Mouse (Mus musculus) Patski (cell line): ENCODE results near the gene Zkscan17. TPM values are rescaled to one million over a fixed set of nuclear protein-coding genes. Genes with fewer than 3 reads are reported as not detected.

Source experiments
- ATAC-seq: fragments of 100-300 bp; one replicate; pipeline ENCODE4 v1.8.0; 2021
- CTCF ChIA-PET: fragments of 350-600 bp; sonication (Branson Sonifier 250); formaldehyde crosslinking; loops from one replicate; lab custom pipeline; 2022; ENCODE audit warnings: inconsistent platforms; lab: Charles Lee
- POLR2A ChIA-PET: fragments of 350-600 bp; sonication (Branson Sonifier 250); formaldehyde crosslinking; loops from one replicate; lab custom pipeline; 2022; ENCODE audit warnings: antibody characterized with exemption, inconsistent platforms; lab: Charles Lee
- DNase-seq: peaks from one replicate; pipeline ENCODE4 v3.0.0-alpha.2; 2011; ENCODE audit warnings: low read depth, low spot score
- H3K27me3 ChIP-seq: fragments of 371-371 bp; one replicate; pipeline ENCODE4 v1.5.1; 2021
- CTCF ChIP-seq: fragments of 100-300 bp; IDR thresholded peaks from one replicate; pipeline ENCODE4 v1.5.1; 2021
- in situ Hi-C: fragments of 300-500 bp; cut with MboI; formaldehyde crosslinking; loops from 3 replicates; pipeline ENCODE4 v1.11.1; 2018; ENCODE audit warnings: low pct_unique_long_range_greater_than_20kb, mixed read lengths
- polyA plus RNA-seq: library from polyadenylated mRNA; unstranded; gene quantifications from one replicate; pipeline ENCODE4 v1.2.3, GENCODE M21; 2021

Gene Zkscan17
- polyA plus RNA-seq, 1 experiment from 2014 or later = 32.4 TPM

- no peak for TF ChIP-seq CTCF
- no peaks in the 10 kb centered on the region for H3K27me3 ChIP-seq
- in situ Hi-C loops = no loop called here
- peak; percentile 17 for ATAC-seq
- no peak for DNase-seq
- CTCF ChIA-PET = no interaction called here
- POLR2A ChIA-PET = interaction anchor here (0.6 kb wide), 1 partner anchor 34 kb away, joined by 4 read pairs; no protein-coding TSS in a partner anchor
Measured at GRCm38 (mm10) chr11:59505351-59505838, 21.2 kb downstream of the Zkscan17 start.

GRCm38 (mm10) chr11:59501978-59502700, 24.4 kb downstream of the Zkscan17 start:
- ATAC-seq (no peak), DNase-seq (no peak)
- ChIA-PET POLR2A (no interaction called here), CTCF (interaction anchor here (0.9 kb wide), 1 partner anchor 16 kb away, joined by 3 read pairs; no protein-coding TSS in a partner anchor)
- no peaks in the 10 kb centered on the region for H3K27me3 ChIP-seq
- in situ Hi-C loops = no loop called here
- TF ChIP-seq CTCF = no peak

- no peak for TF ChIP-seq CTCF
- ChIA-PET CTCF (interaction anchor here (1.3 kb wide), 1 partner anchor 14 kb away, joined by 3 read pairs; no protein-coding TSS in a partner anchor), POLR2A (no interaction called here)
- DNase-seq (no peak), ATAC-seq (no peak)
- no peaks in the 10 kb centered on the region for H3K27me3 ChIP-seq
- in situ Hi-C loops = no loop called here
Measured at GRCm38 (mm10) chr11:59497747-59498146, 28.8 kb downstream of the Zkscan17 start.

- ATAC-seq (no peak), DNase-seq (no peak)
- ChIA-PET POLR2A (no interaction called here), CTCF (interaction anchor here (0.8 to 1.3 kb wide), 2 partner anchors 13 kb away, joined by 3 read pairs; no protein-coding TSS in a partner anchor)
- no peak for TF ChIP-seq CTCF
- H3K27me3 ChIP-seq = no peaks in the 10 kb centered on the region
- in situ Hi-C loops = no loop called here
Measured at GRCm38 (mm10) chr11:59496672-59497310, 29.8 kb downstream of the Zkscan17 start.

- ChIA-PET POLR2A (interaction anchor here (0.8 kb wide), 1 partner anchor 14 kb away, joined by 3 read pairs; no protein-coding TSS in a partner anchor), CTCF (interaction anchor here (1.2 to 1.6 kb wide), 3 partner anchors 17 to 189 kb away, joined by 3 to 5 read pairs (median 4); no protein-coding TSS in a partner anchor)
- no peak for DNase-seq
- ATAC-seq = no peak
- no peaks in the 10 kb centered on the region for H3K27me3 ChIP-seq
- TF ChIP-seq CTCF = no peak
- in situ Hi-C loops = no loop called here
Measured at GRCm38 (mm10) chr11:59486222-59486621, 40.3 kb downstream of the Zkscan17 start.

GRCm38 (mm10) chr11:59485641-59486040, 40.9 kb downstream of the Zkscan17 start:
- ChIA-PET CTCF (interaction anchor here (1.0 to 1.6 kb wide), 4 partner anchors 17 to 188 kb away, joined by 3 to 5 read pairs (median 4); no protein-coding TSS in a partner anchor), POLR2A (interaction anchor here (0.6 to 0.8 kb wide), 2 partner anchors 14 to 96 kb away, joined by 3 read pairs; no protein-coding TSS in a partner anchor)
- DNase-seq (no peak), ATAC-seq (no peak)
- no peak for TF ChIP-seq CTCF
- H3K27me3 ChIP-seq = no peaks in the 10 kb centered on the region
- in situ Hi-C loops = no loop called here

- DNase-seq (no peak), ATAC-seq (no peak)
- CTCF ChIA-PET = interaction anchor here (0.8 to 2.3 kb wide), 9 partner anchors 13 to 185 kb away, joined by 3 to 10 read pairs (median 3); no protein-coding TSS in a partner anchor
- no peaks in the 10 kb centered on the region for H3K27me3 ChIP-seq
- POLR2A ChIA-PET = no interaction called here
- TF ChIP-seq CTCF = no peak
- in situ Hi-C loops = loop anchor here (5.0 kb wide), 2 partner anchors 51 to 181 kb away; no protein-coding TSS in a partner anchor
Measured at GRCm38 (mm10) chr11:59483212-59483611, 43.3 kb downstream of the Zkscan17 start.

GRCm38 (mm10) chr11:59477240-59477639, 49.3 kb downstream of the Zkscan17 start:
- H3K27me3 ChIP-seq = no peaks in the 10 kb centered on the region
- CTCF ChIA-PET = no interaction called here
- in situ Hi-C loops = no loop called here
- ATAC-seq = no peak
- no peak for TF ChIP-seq CTCF
- no peak for DNase-seq
- POLR2A ChIA-PET = no interaction called here

GRCm38 (mm10) chr11:59472326-59472677, 54.2 kb downstream of the Zkscan17 start, which contains the start of gene Zfp867:
Zfp867 (minus strand) TSS chr11:59472474.
- peak; percentile 43 for DNase-seq
- ChIA-PET POLR2A (interaction anchor here (0.6 to 1.2 kb wide), 2 partner anchors 14 to 24 kb away, joined by 3 to 6 read pairs; no protein-coding TSS in a partner anchor), CTCF (interaction anchor here (1.1 to 1.4 kb wide), 2 partner anchors 14 to 263 kb away, joined by 3 to 4 read pairs; no protein-coding TSS in a partner anchor)
- no peaks in the 10 kb centered on the region for H3K27me3 ChIP-seq
- no peak for TF ChIP-seq CTCF
- in situ Hi-C loops = loop anchor here (5.0 kb wide), 1 partner anchor 245 kb away; the partner anchor contains the start of gene Arf1
- ATAC-seq = peak; percentile 94
